9 mouse cellular contexts compared by ENCODE assay signal in genomic region chr7:16879796-16880547, GRCm38 (mm10). TPM values are rescaled to one million over a fixed set of nuclear protein-coding genes. Genes with fewer than 3 reads are reported as not detected.
A peak's percentile ranks its signal among the peaks of the same experiment; 100 is the strongest.
DNase-seq lines count a peak whose midpoint lies in the region; ATAC-seq lines count a peak whose summit lies in the region.
"Had no signal": no experiment of that assay in that cellular context is flagged by ENCODE, and none has a peak within 500 bp of the region (broad histone marks: within the 10 kb centered on the region; RNA-seq: fewer than 3 reads in every experiment).

No protein-coding gene starts in this region.

- peaks cover 67% of the 10 kb centered on the region for H3K27me3 ChIP-seq in liver, embryonic 12.5 days (replicated peaks)
- peaks cover under 1% of the 10 kb centered on the region; the same call in 1 of the 2 replicates for H3K27me3 ChIP-seq in embryonic facial prominence, embryonic 13.5 days

- DNase-seq in liver, result peak; percentile 56
- peak; percentile 78 to 87 for DNase-seq in heart, postnatal 10 days
- peak; percentile 25 for DNase-seq in lung, postnatal 25 days (ENCODE audit: low spot score)
- DNase-seq in MN1 (ENCODE audit: low spot score), result no peak
- no peak for DNase-seq in right cerebral cortex, postnatal 14 days
- DNase-seq in cerebellum, postnatal 25 days, result no peak

- 28% methylated on average over 9 of the region's 9 CpGs for WGBS in liver, embryonic 12.5 days (ENCODE audit: insufficient replicate concordance)
- 23% methylated on average over 7 of the region's 9 CpGs for WGBS in embryonic facial prominence, embryonic 13.5 days

- H3K4me1 ChIP-seq in liver, embryonic 12.5 days, result peaks cover 33% of the 10 kb centered on the region
- peaks cover 25% of the 10 kb centered on the region for H3K4me1 ChIP-seq in embryonic facial prominence, embryonic 13.5 days

- no peak for ATAC-seq in liver, embryonic 12.5 days
- ATAC-seq in embryonic facial prominence, embryonic 13.5 days (ENCODE audit: insufficient number of reproducible peaks, insufficient read depth, low FRiP score, low TSS enrichment, low read depth), result no peak

- H3K9ac ChIP-seq in liver, embryonic 12.5 days, result no peak overlapping the region
- peak overlapping the region; percentile 16 for H3K9ac ChIP-seq in embryonic facial prominence, embryonic 13.5 days

- H3K9me3 ChIP-seq in liver, embryonic 12.5 days (replicated peaks), result no peaks in the 10 kb centered on the region
- peaks cover under 1% of the 10 kb centered on the region; the same call in 1 of the 2 replicates for H3K9me3 ChIP-seq in embryonic facial prominence, embryonic 13.5 days

- no peak overlapping the region for H3K4me3 ChIP-seq in liver, embryonic 12.5 days
- no peak overlapping the region for H3K4me3 ChIP-seq in embryonic facial prominence, embryonic 13.5 days

- peaks cover 3% of the 10 kb centered on the region for H3K36me3 ChIP-seq in liver, embryonic 12.5 days
- peaks cover 57% of the 10 kb centered on the region for H3K36me3 ChIP-seq in embryonic facial prominence, embryonic 13.5 days

- H3K27ac ChIP-seq in liver, embryonic 12.5 days, result no peak overlapping the region
- H3K27ac ChIP-seq in embryonic facial prominence, embryonic 13.5 days, result peak overlapping the region; percentile 74

- intact Hi-C loops in heart, postnatal 10 days (cut with DNase I), result no loop called here

- no peak overlapping the region for H3K4me2 ChIP-seq in liver, embryonic 12.5 days
- no peak overlapping the region for H3K4me2 ChIP-seq in embryonic facial prominence, embryonic 13.5 days

RNA-seq across cellular contexts. Expression of gene Dact3, which starts 4.9 kb away (rescaled TPM):
- polyA plus RNA-seq in liver, embryonic 12.5 days (2016; fragmentation: Nextera tagmentation; extraction: Ambion mirVana), result 1.5 TPM in 2 replicates
- 4.9 TPM in 2 replicates for polyA plus RNA-seq in embryonic facial prominence, embryonic 13.5 days (2015; fragmentation: Nextera tagmentation; extraction: Ambion mirVana)
- total RNA-seq in heart, postnatal 10 days (2021), result 10 to 100 TPM; 28.2 to 32.7 TPM

RNA-seq across cellular contexts. Expression of gene Gng8, which starts 11.6 kb away (rescaled TPM):
- polyA plus RNA-seq in liver, embryonic 12.5 days (2016; fragmentation: Nextera tagmentation; extraction: Ambion mirVana), result 0.80 and 1.7 TPM in 2 replicates
- polyA plus RNA-seq in embryonic facial prominence, embryonic 13.5 days (2015; fragmentation: Nextera tagmentation; extraction: Ambion mirVana), result 19.9 and 32.0 TPM in 2 replicates
- total RNA-seq in heart, postnatal 10 days (2021), result 1 to 10 TPM in 1 of 2 experiments, under 1 TPM in 1; 0.82 to 1.4 TPM

RNA-seq across cellular contexts. Expression of gene Ptgir, which starts 26.3 kb away (rescaled TPM):
- 0.86 and 1.5 TPM in 2 replicates for polyA plus RNA-seq in liver, embryonic 12.5 days (2016; fragmentation: Nextera tagmentation; extraction: Ambion mirVana)
- polyA plus RNA-seq in embryonic facial prominence, embryonic 13.5 days (2015; fragmentation: Nextera tagmentation; extraction: Ambion mirVana), result 1.2 TPM in 2 replicates
- total RNA-seq in heart, postnatal 10 days (2021), result 1 to 10 TPM; 2.6 to 2.8 TPM
- total RNA-seq: layer of hippocampus, adult 8-10 months had no signal

RNA-seq across cellular contexts. Expression of gene Prkd2, which starts 37.3 kb away (rescaled TPM):
- polyA plus RNA-seq in liver, embryonic 12.5 days (2016; fragmentation: Nextera tagmentation; extraction: Ambion mirVana), result 4.4 and 4.7 TPM in 2 replicates
- 20.5 and 20.8 TPM in 2 replicates for polyA plus RNA-seq in embryonic facial prominence, embryonic 13.5 days (2015; fragmentation: Nextera tagmentation; extraction: Ambion mirVana)
- 10 to 100 TPM; 27.8 to 31.9 TPM for total RNA-seq in heart, postnatal 10 days (2021)

RNA-seq across cellular contexts. Expression of gene Calm3, which starts 43.9 kb away (rescaled TPM):
- 91.2 and 94.4 TPM in 2 replicates for polyA plus RNA-seq in liver, embryonic 12.5 days (2016; fragmentation: Nextera tagmentation; extraction: Ambion mirVana)
- 104 and 111 TPM in 2 replicates for polyA plus RNA-seq in embryonic facial prominence, embryonic 13.5 days (2015; fragmentation: Nextera tagmentation; extraction: Ambion mirVana)
- total RNA-seq in heart, postnatal 10 days (2021), result 100 to 1,000 TPM; 252 to 262 TPM

Comparison
In these comparisons a context has a peak if more than half of its experiments do, and no peak if none do; other contexts are left out.
1. DNase-seq: peak in liver (single experiment), heart, postnatal 10 days (2 of 2) and lung, postnatal 25 days (single experiment); none in MN1 (single experiment), right cerebral cortex, postnatal 14 days (single experiment) and cerebellum, postnatal 25 days (0 of 2).